Mouse (Mus musculus): ENCODE measurements around the gene 1700067K01Rik.
"Not testable (repeated sequence)": the region's sequence is repeated elsewhere in the genome, so short reads cannot be mapped to it uniquely, and the experiment has no call there.

Gene 1700067K01Rik

GRCm38 (mm10) chr8:83982449-83982848 lies 18.9 kb upstream of the 1700067K01Rik start:
- DNase-seq (ENCODE audit: low spot score in 2 of 2), result no peak

- not testable (repeated sequence) for DNase-seq (ENCODE audit: low spot score in 2 of 2)
Measured at GRCm38 (mm10) chr8:83983222-83983621, 18.1 kb upstream of the 1700067K01Rik start.

- no peak for DNase-seq (ENCODE audit: low spot score in 2 of 2)
Measured at GRCm38 (mm10) chr8:83989243-83989642, 12.1 kb upstream of the 1700067K01Rik start.

- DNase-seq (ENCODE audit: low spot score in 2 of 2), result no peak
Measured at GRCm38 (mm10) chr8:83990170-83990569, 11.1 kb upstream of the 1700067K01Rik start.

GRCm38 (mm10) chr8:83992488-83992887 lies 8.8 kb upstream of the 1700067K01Rik start:
- DNase-seq (ENCODE audit: low spot score in 2 of 2), result no peak

GRCm38 (mm10) chr8:83994030-83994429 lies 7.3 kb upstream of the 1700067K01Rik start:
- no peak for DNase-seq (ENCODE audit: low spot score in 2 of 2)

- no peak for DNase-seq (ENCODE audit: low spot score in 2 of 2)
Measured at GRCm38 (mm10) chr8:83995973-83996372, 5.3 kb upstream of the 1700067K01Rik start.

GRCm38 (mm10) chr8:83996567-83997505 lies 4.5 kb upstream of the 1700067K01Rik start:
- DNase-seq (ENCODE audit: low spot score in 2 of 2), result peak; percentile 45 to 68

- DNase-seq (ENCODE audit: low spot score in 2 of 2), result no peak
Measured at GRCm38 (mm10) chr8:83997511-83998141, 3.7 kb upstream of the 1700067K01Rik start, which contains the start of gene Samd1. Samd1 (plus strand) TSS chr8:83997672.

- no peak for DNase-seq (ENCODE audit: low spot score in 2 of 2)
Measured at GRCm38 (mm10) chr8:83998231-83999056, 2.9 kb upstream of the 1700067K01Rik start.

GRCm38 (mm10) chr8:83999057-83999705 lies 2.1 kb upstream of the 1700067K01Rik start:
- DNase-seq (ENCODE audit: low spot score in 2 of 2), result no peak

GRCm38 (mm10) chr8:83999825-84000224 lies 1.5 kb upstream of the 1700067K01Rik start:
- no peak for DNase-seq (ENCODE audit: low spot score in 2 of 2)

GRCm38 (mm10) chr8:84002957-84003611 lies 1.8 kb downstream of the 1700067K01Rik start:
- no peak for DNase-seq (ENCODE audit: low spot score in 2 of 2)

GRCm38 (mm10) chr8:84003612-84004246 lies 2.4 kb downstream of the 1700067K01Rik start:
- no peak for DNase-seq (ENCODE audit: low spot score in 2 of 2)

- DNase-seq (ENCODE audit: low spot score in 2 of 2), result peak; percentile 83 to 90
Measured at GRCm38 (mm10) chr8:84004533-84005201, 3.4 kb downstream of the 1700067K01Rik start.

GRCm38 (mm10) chr8:84005502-84005901 lies 4.2 kb downstream of the 1700067K01Rik start:
- not testable (repeated sequence) for DNase-seq (ENCODE audit: low spot score in 2 of 2)

- no peak for DNase-seq (ENCODE audit: low spot score in 2 of 2)
Measured at GRCm38 (mm10) chr8:84008362-84008761, 7.1 kb downstream of the 1700067K01Rik start.

GRCm38 (mm10) chr8:84009876-84010275 lies 8.6 kb downstream of the 1700067K01Rik start:
- DNase-seq (ENCODE audit: low spot score in 2 of 2), result peak; percentile 74 to 86

All from frontal cortex, postnatal 25 days (tissue).